Mouse (Mus musculus) heart, postnatal 0 days (tissue): ENCODE results near the gene Pdzd7.

ENCODE experiments used
- CTCF ChIP-seq: IDR thresholded peaks from 2 replicates; pipeline ENCODE4 v1.5.1; 2016; ENCODE audit warnings: antibody characterized with exemption, control low read depth, low read depth
- EP300 ChIP-seq: IDR thresholded peaks from 2 replicates; pipeline ENCODE4 v1.6.1; 2016; ENCODE audit warnings: antibody characterized with exemption, low read depth

DNA sequence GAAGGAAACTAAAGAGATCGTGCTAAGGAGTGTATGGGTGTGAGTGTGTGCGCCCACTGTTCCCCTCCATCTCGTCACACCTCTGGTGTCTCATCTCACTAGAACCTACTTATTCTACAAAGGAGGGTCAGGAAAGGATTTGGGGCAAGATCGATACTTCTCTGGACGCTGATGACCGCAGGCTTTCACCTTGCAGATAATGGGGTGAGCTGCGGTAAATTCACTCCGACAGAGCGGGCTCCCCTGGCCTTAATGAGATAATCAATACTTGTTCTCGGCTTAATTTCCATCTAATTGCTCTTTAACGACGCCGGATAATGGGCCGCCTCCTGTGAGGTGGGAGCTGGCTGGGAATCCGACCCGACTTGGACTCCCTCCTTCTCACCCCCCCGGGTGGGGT, 21.7 kb upstream of the Pdzd7 start:
- TF ChIP-seq CTCF (no peak), EP300 (no peak)
